Mouse (Mus musculus) lung, embryonic 15.5 days (tissue): ENCODE measurements at regions not wholly inside any gene's neighbourhood (a gene's known extent, or its start where the extent isn't known, plus 50 kb on each side); places are given as distances from the start of the nearest gene placed in this dataset.

ENCODE experiments used
- ATAC-seq: fragments of 200-750 bp; cut with Nextera tagmentation; 2 replicates; pipeline ENCODE4 v1.8.0; 2017; ENCODE audit warnings: moderate number of reproducible peaks, borderline replicate concordance; ENCODE audit not compliant: low FRiP score, low TSS enrichment; ENCODE audit errors: extremely low read depth
- H3K27ac ChIP-seq: fragments of 300-500 bp; sonication (generic); 2 replicates; pipeline ENCODE4 v1.5.1; 2015; ENCODE audit warnings: moderate library complexity, mild to moderate bottlenecking, inconsistent platforms
- H3K27me3 ChIP-seq: fragments of 300-500 bp; sonication (generic); 2 replicates; pipeline ENCODE4 v1.6.1; 2015; ENCODE audit warnings: inconsistent platforms
- H3K36me3 ChIP-seq: fragments of 300-500 bp; sonication (generic); 2 replicates; pipeline ENCODE4 v1.6.1; 2015; ENCODE audit warnings: inconsistent platforms
- H3K4me1 ChIP-seq: fragments of 300-500 bp; sonication (generic); 2 replicates; pipeline ENCODE4 v1.6.1; 2015; ENCODE audit warnings: inconsistent platforms
- H3K4me2 ChIP-seq: fragments of 300-500 bp; sonication (generic); 2 replicates; pipeline ENCODE4 v1.6.1; 2015; ENCODE audit warnings: inconsistent platforms, mild to moderate bottlenecking, moderate library complexity
- H3K4me3 ChIP-seq: fragments of 300-500 bp; sonication (generic); 2 replicates; pipeline ENCODE4 v1.5.1; 2015; ENCODE audit warnings: mild to moderate bottlenecking, inconsistent platforms
- H3K9ac ChIP-seq: fragments of 300-500 bp; sonication (generic); 2 replicates; pipeline ENCODE4 v1.6.1; 2015; ENCODE audit warnings: inconsistent platforms
- H3K9me3 ChIP-seq: fragments of 300-500 bp; sonication (generic); 2 replicates; pipeline ENCODE4 v1.6.1; 2016; ENCODE audit warnings: inconsistent platforms
- whole genome bisulfite sequencing: fragments of 180-500 bp; shearing (Covaris S2); methylation state at CpG from one replicate; pipeline ENCODE4 v1.1.7; 2015; 5-methylcytosine and 5-hydroxymethylcytosine counted together

DNA sequence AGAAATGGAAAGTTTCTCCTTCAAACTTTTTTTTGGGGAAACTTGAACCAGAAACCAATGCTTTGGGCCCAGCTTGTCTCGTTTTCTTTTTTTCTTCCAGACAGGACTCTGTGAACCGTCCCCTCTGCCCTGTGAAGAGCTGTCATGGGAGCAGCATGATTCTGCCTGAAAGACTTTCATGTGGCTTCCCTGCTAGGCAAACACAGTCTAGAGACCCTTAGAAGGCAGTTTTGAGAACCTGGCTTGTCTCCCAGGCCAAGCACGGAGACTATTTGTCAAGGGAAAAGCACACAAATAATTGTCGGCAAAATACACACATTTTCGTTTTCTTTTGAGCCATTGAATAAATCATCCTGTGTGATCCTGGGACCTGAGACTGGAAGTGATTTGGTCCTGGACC lies 228.7 kb downstream of the Opa1 start:
- no peak overlapping the region for H3K9ac ChIP-seq
- WGBS = 19% methylated on average over 5 of the region's 5 CpGs
- H3K4me2 ChIP-seq = no peak overlapping the region
- no peaks in the 10 kb centered on the region for H3K27me3 ChIP-seq
- peaks cover 20% of the 10 kb centered on the region for H3K4me1 ChIP-seq
- ATAC-seq = peak; percentile 59; the same call in 1 of the 2 replicates
- H3K4me3 ChIP-seq = no peak overlapping the region
- H3K36me3 ChIP-seq = no peaks in the 10 kb centered on the region
- H3K27ac ChIP-seq = peak overlapping the region; percentile 56
- no peaks in the 10 kb centered on the region for H3K9me3 ChIP-seq

DNA sequence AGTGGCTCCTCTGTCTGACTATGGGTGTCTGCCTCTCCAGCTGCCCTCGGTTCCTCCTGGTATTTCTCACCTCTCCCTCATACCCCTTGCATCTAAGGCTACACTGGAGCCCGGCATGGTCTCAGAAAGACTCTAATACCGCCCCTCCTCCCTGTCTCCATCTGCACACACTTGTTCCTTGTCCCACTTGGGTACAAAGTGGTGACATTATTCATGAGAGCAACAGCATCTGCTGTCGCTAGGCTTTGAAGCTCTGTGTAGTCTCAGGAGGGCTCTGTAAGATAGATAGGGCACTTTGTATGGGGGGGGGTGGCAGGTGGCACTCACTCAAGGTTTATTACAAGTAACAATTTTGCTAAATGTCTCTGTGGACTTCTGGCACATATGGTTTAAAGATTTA lies 229.7 kb downstream of the Opa1 start:
- no peak for ATAC-seq
- 57% methylated on average over 4 of the region's 4 CpGs for WGBS
- H3K27me3 ChIP-seq = no peaks in the 10 kb centered on the region

DNA sequence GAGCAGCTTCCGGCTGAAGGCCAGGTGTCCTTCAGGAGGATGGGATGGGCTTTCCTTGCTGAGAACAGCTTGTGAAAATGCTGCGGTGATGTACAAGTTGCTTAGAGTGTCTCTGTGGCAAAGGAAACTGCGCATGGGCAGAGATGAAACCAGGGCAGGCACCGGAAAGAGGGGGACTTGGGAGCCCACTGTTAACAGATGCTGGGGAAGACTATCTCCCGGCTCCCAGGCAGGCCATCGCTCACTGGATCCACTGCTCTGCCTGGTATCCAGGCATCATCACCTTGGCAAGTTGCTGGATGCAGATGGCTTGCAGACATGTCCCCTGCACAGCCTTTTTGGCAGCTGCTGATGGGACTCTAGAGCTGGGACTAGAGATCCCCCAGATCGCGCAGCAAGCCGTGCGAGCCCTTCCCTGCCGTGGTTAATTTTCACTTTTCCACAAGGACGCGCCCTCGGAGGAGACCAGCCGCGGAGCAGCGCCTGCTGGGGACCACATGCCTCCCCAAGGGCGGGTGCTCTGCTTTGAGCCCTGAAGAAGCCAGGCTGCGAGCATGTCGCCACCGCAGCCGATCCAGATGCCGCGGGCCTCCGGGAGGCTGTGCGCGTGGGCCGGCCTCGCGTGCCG lies 234.4 kb downstream of the Opa1 start:
- Histone ChIP-seq H3K27ac (peak overlapping the region; percentile 97), H3K9me3 (no peaks in the 10 kb centered on the region), H3K36me3 (no peaks in the 10 kb centered on the region), H3K9ac (peak overlapping the region; percentile 88), H3K27me3 (no peaks in the 10 kb centered on the region), H3K4me2 (peak overlapping the region; percentile 99), H3K4me3 (peak overlapping the region; percentile 58), H3K4me1 (peaks cover 52% of the 10 kb centered on the region)
- 2% methylated on average over 31 of the region's 31 CpGs for WGBS
- ATAC-seq = peak; percentile 10; the same call in 1 of the 2 replicates

More for the DNA sequence above, 229.7 kb downstream of the Opa1 start:
- no peak overlapping the region for H3K9ac ChIP-seq
- no peak overlapping the region for H3K4me3 ChIP-seq
- no peak overlapping the region for H3K4me2 ChIP-seq
- peaks cover 30% of the 10 kb centered on the region for H3K4me1 ChIP-seq
- no peaks in the 10 kb centered on the region for H3K36me3 ChIP-seq
- H3K27ac ChIP-seq = no peak overlapping the region
- H3K9me3 ChIP-seq = no peaks in the 10 kb centered on the region

DNA sequence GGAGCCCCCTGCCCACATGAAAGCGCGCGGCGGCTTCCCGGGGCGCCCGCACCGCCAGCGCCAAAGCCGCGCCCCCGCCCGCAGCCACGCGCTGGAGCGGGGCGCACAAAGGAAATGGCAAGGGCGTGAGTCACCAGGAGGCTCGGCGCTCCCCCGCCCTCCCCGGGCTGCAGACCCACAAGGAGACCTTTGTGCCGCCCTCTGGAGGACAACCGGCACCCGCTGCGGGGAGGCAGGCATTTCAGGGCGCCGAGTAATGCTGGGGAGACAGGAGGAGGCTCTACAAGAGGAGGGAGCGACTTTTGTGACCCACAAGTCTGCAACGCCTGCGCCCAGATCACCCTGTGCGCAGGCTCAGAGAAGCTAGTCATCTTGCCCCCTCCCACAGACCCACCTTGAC lies 234.9 kb downstream of the Opa1 start:
- Histone ChIP-seq H3K27me3 (no peaks in the 10 kb centered on the region), H3K27ac (peak overlapping the region; percentile 97), H3K9me3 (no peaks in the 10 kb centered on the region), H3K4me1 (peaks cover 46% of the 10 kb centered on the region), H3K36me3 (no peaks in the 10 kb centered on the region), H3K4me2 (peak overlapping the region; percentile 99), H3K9ac (peak overlapping the region; percentile 88), H3K4me3 (peak overlapping the region; percentile 58)
- ATAC-seq = peak; percentile 92
- WGBS = 1% methylated on average over 32 of the region's 32 CpGs

DNA sequence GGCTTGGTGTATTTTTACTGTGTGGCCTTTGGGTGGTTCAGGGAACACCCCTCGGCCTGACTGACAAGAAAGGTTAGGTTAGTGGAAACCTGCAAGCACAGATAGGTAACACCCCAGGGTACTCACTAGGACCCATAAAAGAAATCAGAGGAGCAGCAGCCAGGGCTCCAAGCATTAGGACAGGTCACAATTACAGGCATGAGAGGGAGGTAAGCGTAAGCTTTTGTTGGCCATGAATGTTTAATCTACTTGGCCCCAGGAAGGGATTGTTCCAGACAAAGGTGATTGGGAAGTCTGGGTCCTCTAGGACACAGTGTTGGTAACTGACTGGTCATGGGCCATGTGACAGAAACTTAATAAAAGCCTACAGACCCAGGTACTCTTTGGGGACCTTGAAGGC lies 235.5 kb downstream of the Opa1 start:
- Histone ChIP-seq H3K4me2 (peak overlapping the region; percentile 99), H3K36me3 (no peaks in the 10 kb centered on the region), H3K9me3 (no peaks in the 10 kb centered on the region), H3K27me3 (no peaks in the 10 kb centered on the region), H3K4me3 (no peak overlapping the region), H3K9ac (no peak overlapping the region), H3K27ac (peak overlapping the region; percentile 97), H3K4me1 (peaks cover 46% of the 10 kb centered on the region)
- WGBS = 59% methylated on average over 2 of the region's 2 CpGs
- ATAC-seq = no peak

DNA sequence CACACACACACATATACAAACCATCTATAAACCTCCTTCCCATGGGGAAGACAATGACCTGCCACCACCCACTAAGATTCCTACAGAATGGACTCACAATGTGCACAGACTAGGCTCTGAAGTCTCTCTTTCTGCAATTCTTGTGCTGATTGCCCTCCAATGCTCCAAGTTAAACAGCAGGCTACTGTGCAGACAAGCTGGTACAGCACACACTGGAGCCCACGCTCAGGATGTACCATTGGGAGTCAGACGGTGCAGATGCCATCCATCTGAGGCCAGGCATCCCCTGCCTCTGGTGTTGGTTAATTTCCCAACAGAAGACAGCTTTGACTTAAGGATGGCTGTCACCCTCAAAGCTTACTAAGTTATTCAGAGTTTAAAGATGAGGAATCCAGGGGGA lies 236.1 kb downstream of the Opa1 start:
- Histone ChIP-seq H3K4me1 (peaks cover 46% of the 10 kb centered on the region), H3K9me3 (no peaks in the 10 kb centered on the region), H3K4me3 (no peak overlapping the region), H3K36me3 (no peaks in the 10 kb centered on the region), H3K27ac (peak overlapping the region; percentile 50; the same call in 1 of the 2 replicates), H3K9ac (no peak overlapping the region), H3K27me3 (no peaks in the 10 kb centered on the region), H3K4me2 (no peak overlapping the region)
- 68% methylated on average over 2 of the region's 2 CpGs for WGBS
- no peak for ATAC-seq

DNA sequence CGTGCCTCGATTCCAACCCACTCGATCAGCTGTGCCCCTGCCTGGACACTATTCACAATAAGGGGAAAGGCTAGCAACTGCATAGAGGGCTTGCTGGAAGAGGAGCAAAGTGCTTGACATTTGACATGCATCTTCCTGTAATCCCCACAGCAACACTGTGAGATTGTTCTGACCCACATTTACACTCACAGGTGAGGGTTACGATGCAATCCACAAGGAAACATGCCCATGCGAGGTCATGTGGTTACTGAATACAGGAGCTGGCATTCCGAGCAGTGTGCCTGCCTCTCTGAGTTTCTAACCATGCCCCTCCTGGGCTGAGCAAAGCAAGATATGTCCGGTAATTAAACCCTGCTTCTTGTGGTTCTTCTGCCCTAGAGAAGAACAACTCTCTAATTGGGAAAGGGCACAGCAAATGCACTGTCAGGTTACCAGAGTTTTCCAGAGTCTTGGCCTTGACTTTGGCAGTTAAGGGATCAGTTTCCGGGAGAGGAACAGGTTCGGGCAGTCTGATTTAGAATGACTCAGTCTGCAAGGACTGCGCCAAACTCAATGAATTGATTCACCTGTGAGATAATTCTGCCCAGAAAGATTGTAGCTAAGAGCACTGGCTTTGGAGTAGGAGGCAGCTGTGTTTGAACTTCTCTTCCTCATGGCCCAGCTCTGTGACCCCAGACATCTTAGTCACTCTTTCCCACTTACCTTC lies 236.7 kb downstream of the Opa1 start:
- Histone ChIP-seq H3K4me3 (no peak overlapping the region), H3K9ac (no peak overlapping the region), H3K4me1 (peaks cover 46% of the 10 kb centered on the region), H3K36me3 (no peaks in the 10 kb centered on the region), H3K9me3 (no peaks in the 10 kb centered on the region), H3K27me3 (no peaks in the 10 kb centered on the region), H3K4me2 (no peak overlapping the region), H3K27ac (peak overlapping the region; percentile 50)
- WGBS = 73% methylated on average over 10 of the region's 10 CpGs
- no peak for ATAC-seq

DNA sequence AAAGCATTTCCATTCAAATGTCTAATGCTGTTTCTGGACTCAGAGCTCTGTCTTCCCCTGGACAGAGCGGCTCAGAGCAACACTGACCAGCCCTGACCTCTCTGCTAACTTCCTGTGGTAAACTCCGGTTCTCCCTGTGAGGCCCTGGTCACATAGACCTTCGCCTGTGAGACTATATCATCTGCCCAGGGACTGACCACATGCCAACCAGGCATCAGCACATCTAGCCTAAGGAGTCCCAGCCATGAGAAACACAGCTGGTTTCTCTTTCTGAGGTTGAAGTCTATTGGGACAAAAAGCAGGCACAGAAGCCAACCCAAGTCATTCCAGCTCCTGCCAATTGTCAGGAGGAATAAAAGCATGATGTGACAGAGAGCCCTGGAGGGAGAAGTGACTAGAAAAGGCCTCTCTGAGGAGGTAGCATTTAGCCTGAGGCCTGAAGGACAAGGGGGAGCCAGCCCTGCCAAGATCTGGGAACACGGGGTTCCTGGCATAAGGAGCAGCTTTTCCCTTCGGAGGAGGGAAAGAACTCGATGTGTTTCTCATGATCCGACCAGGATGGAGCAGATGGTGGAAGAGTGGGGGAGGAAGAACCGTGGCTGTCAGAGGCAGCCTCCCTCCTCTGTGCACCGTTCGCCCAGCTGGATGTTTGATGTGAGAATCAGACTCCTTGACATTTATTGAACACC lies 237.7 kb downstream of the Opa1 start:
- 50% methylated on average over 10 of the region's 10 CpGs for WGBS
- H3K4me3 ChIP-seq = no peak overlapping the region
- H3K27ac ChIP-seq = peak overlapping the region; percentile 20; the same call in 1 of the 2 replicates
- no peaks in the 10 kb centered on the region for H3K27me3 ChIP-seq
- peaks cover 50% of the 10 kb centered on the region for H3K4me1 ChIP-seq
- no peaks in the 10 kb centered on the region for H3K36me3 ChIP-seq
- H3K9me3 ChIP-seq = no peaks in the 10 kb centered on the region
- no peak overlapping the region for H3K4me2 ChIP-seq
- H3K9ac ChIP-seq = no peak overlapping the region
- no peak for ATAC-seq

DNA sequence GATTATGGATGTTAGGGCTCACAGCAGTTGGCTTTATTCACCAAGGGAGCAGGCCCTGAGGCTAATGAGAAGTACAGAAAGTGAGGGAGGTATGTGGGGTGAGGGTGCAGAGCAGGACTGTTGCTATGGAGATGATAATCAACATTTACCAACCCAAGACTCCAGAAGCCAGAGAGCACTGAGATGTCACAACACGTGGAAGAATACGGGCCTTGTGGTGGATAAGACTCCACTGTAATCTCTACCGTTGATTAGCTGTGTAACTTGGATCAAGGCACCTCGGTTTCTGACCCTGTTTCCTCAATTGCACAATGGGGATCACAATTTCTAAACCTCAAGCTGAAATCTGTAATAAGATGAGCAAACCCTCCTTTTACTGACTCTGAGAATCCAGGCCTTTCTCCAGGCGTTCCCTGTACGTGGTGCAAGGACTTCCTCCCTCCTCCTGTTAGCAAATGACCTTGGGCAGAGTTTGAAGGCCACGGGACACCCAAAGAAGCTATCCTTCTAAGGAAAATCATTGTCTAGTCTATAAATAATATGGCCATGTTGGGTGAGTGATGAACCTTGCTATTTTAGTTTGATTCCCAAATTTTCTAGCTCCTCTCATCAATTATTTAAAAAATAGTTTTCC lies 239.8 kb downstream of the Opa1 start:
- H3K36me3 ChIP-seq = no peaks in the 10 kb centered on the region
- no peak overlapping the region for H3K4me2 ChIP-seq
- H3K9ac ChIP-seq = no peak overlapping the region
- H3K27ac ChIP-seq = no peak overlapping the region
- H3K4me3 ChIP-seq = no peak overlapping the region
- peaks cover 36% of the 10 kb centered on the region for H3K4me1 ChIP-seq
- ATAC-seq = no peak
- H3K27me3 ChIP-seq = no peaks in the 10 kb centered on the region
- no peaks in the 10 kb centered on the region for H3K9me3 ChIP-seq
- WGBS = 50% methylated on average over 7 of the region's 7 CpGs

DNA sequence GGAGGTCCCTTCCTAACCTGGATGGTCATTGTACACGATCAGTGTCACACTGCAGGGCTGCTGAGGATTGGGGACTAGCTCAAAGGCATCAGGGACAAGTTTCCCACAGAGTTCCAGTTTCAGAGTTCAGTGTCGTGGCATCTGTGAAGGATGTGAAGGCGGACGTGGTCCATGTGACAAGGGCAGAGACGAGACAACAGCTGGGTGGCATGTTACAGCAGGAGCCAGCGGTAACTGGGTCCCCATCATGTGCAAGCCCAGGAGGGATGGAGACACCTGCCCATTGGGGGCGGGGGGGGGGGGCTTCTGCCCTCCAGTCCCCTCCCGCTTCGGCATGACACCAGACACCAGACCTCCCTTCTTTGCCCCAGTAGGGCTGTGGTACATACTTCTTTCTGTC lies 241.6 kb downstream of the Opa1 start:
- Histone ChIP-seq H3K27ac (no peak overlapping the region), H3K27me3 (no peaks in the 10 kb centered on the region), H3K9me3 (no peaks in the 10 kb centered on the region), H3K4me2 (no peak overlapping the region), H3K9ac (no peak overlapping the region), H3K4me1 (peaks cover 20% of the 10 kb centered on the region), H3K36me3 (no peaks in the 10 kb centered on the region), H3K4me3 (no peak overlapping the region)
- ATAC-seq = 0 out of 2 replicates have a peak, but pooled peaks have one; percentile 24
- WGBS = 68% methylated on average over 9 of the region's 9 CpGs

DNA sequence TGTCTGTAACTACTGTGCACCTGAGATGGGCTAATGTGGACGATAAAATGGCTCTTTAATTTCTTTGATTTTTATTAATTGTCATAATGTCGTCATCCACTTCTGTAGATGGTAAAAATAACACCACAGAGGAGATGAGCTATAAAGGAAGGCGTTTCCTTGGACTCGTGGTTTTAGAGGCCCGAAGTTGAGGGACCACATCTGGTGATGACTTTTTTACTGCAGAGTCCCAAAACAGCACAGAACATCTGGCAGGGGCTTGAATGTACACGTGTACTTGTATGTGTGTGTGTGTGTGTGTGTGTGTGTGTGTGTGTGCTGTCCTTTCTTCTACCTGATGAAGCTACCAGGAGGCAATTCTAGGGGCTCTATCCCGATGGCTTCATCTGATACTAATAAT lies 242.1 kb upstream of the Hes1 start:
- no peak overlapping the region for H3K4me3 ChIP-seq
- H3K4me1 ChIP-seq = peaks cover 7% of the 10 kb centered on the region; the same call in 1 of the 2 replicates
- WGBS = 52% methylated on average over 7 of the region's 7 CpGs

More for the DNA sequence above, 242.1 kb upstream of the Hes1 start:
- H3K27ac ChIP-seq = no peak overlapping the region
- no peaks in the 10 kb centered on the region for H3K36me3 ChIP-seq
- no peak overlapping the region for H3K9ac ChIP-seq
- H3K4me2 ChIP-seq = no peak overlapping the region
- ATAC-seq = no peak
- H3K27me3 ChIP-seq = no peaks in the 10 kb centered on the region
- H3K9me3 ChIP-seq = no peaks in the 10 kb centered on the region
